Mouse (Mus musculus) embryo, embryonic 11.5 days (tissue): ENCODE measurements around the gene Hist1h1a.
"Not testable (repeated sequence)": the region's sequence is repeated elsewhere in the genome, so short reads cannot be mapped to it uniquely, and the experiment has no call there.

Experiments used
- DNase-seq: peaks from one replicate; pipeline ENCODE4 v3.0.0-alpha.2; 2012; ENCODE audit warnings: low read depth, low spot score

Hist1h1a gene

DNA sequence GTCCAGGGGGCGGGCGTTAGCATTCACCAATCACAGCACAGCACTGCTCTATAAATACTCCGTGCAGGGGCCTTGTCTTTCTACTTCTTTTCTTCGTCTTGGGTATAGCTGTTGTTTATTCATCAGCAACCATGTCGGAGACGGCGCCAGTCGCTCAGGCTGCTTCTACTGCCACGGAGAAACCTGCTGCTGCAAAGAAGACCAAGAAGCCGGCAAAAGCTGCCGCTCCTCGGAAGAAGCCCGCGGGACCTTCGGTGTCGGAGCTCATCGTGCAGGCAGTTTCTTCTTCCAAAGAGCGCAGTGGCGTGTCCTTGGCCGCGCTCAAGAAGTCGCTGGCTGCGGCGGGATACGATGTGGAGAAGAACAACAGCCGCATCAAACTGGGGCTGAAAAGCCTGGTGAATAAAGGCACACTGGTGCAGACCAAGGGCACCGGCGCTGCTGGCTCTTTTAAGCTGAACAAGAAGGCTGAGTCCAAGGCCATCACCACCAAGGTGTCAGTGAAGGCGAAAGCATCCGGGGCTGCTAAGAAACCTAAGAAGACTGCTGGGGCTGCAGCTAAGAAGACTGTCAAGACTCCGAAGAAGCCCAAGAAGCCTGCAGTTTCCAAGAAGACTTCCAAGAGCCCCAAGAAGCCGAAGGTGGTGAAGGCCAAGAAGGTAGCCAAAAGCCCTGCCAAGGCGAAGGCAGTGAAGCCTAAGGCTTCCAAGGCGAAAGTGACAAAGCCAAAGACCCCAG lies at the start of gene Hist1h1a:
Gene Hist1h1a, plus strand, starts transcription at position 81 of the 738 bp plus-strand sequence.
- DNase-seq, result peak; percentile 86

DNA sequence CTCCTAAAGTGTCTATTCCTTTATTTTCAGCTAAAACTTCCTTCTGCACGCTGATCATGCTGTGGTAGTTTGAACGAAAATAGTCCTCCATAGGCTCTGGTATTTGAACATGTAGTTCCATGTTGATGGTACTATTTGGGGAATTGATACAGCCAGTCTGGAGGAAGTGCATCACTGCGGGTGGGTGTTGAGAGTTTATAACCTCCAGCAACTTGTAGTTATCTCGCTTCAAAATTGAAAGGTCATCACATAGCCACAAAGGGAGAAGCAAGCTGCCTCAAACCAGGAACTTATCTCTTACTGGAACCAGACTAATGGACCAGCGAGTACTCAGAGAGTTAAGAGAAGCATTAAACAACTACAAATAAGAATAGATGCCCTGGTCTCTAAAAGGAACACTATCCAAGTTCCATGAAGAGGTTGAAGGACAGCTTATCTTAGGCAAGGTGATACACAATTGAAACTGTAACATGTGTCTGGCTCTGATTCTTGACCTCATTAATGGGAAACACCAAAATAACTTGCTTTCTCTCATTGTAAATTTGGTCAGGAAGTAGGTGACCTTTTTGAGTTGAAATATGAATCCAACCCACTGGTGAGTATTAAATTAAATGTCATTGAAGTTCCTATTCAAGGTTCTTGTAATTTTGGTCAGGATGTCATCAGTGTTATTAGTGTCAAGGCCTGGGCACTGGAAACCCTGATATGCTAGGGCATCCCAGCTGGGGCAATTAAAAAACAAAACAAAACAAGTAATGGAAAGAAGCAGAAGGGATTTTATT lies 47.0 kb upstream of the Hist1h1a start:
- DNase-seq, result no peak

GRCm38 (mm10) chr13:23717176-23717575 lies 46.3 kb upstream of the Hist1h1a start:
- no peak for DNase-seq

DNA sequence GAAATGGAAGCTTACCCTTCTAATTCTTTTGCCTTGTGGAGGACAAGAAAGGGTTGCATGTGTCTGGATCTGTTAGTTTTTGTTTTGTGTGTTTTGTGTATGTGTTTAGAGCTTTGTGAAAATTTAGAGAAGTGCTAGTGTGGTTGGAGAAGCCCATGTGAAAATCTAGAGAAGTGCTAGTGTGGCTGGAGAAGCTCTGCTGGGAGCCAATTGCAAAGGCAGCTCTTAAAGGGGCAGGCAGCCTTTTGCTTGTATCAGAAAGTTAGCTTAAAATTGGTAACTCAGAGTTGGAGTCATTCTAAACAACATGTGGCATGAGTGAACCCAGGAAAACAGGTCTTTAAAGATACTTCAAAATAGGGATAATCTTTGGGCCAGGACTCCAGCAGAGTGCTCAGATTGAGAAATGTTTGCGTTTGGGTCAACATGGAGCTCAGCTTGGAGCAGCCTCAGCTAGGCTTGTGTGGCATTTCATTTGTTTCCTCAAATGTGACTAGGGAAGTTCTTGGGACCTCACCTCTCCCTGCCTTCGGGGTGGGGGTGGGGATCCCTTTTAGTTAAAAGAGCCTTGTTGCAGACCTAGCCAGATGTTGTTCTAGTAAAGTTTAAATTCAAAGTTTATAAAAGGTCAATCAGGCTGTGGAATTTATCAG lies 45.7 kb upstream of the Hist1h1a start:
- DNase-seq, result not testable (repeated sequence)

DNA sequence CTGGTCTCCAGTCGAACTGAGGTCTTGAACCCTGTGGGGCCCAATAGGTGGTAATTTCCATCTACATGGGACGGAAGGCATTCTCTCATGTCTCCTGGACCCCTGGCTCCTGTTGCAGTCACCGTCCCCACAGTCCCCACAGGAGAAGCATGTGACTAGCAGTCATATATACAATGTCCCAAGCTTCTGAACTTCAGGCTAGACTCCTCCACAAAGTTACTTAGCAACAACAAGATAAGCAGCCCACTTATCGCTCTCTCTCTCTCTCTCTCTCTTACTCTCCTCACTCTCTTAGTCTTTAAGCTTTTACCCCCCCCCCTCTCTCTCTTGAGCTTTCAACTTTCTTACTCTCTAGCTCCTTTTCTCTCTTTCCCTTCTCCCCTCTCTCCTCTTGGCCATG lies 39.2 kb upstream of the Hist1h1a start:
- no peak for DNase-seq

DNA sequence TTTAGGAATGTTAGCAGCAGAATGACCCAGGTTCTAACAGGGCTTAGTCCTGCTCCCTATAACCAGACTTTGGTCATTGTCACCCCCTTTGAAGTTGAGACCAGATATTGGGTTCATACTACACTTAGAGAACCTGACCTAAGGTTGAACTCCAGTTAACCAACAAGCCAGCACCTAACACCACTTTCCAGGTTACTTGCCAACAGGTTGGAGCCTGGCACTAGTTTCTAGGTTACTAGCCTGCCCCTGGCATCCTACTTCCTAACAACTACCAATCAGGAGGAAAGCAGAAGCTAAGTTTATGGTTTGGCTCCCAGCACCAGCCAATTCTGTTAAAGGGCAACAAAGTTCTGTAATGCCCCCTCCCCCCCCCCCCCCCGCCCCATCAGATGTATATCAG lies 38.3 kb upstream of the Hist1h1a start:
- no peak for DNase-seq

GRCm38 (mm10) chr13:23728472-23729191 lies 34.8 kb upstream of the Hist1h1a start:
- DNase-seq, result no peak

DNA sequence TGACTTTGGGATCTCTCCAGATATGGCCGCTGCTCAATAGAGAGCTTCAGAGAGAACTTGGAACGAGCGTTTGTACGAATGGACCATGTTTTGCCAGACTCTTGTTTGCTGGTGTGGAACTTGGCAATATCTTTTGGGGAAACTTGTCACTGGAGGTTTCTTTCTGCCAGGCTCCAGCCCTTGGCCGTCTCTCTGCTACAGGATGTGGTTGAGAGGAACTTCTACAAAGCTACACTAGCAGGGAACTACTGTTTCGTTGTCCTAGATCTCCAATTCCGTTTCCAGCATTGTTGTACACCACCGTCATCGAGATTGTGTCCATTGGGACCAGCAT lies 34.3 kb upstream of the Hist1h1a start:
- no peak for DNase-seq

GRCm38 (mm10) chr13:23729706-23730105 lies 33.8 kb upstream of the Hist1h1a start:
- no peak for DNase-seq

- no peak for DNase-seq
Observed at GRCm38 (mm10) chr13:23730479-23730878, 33.0 kb upstream of the Hist1h1a start.

- DNase-seq, result no peak
Observed at GRCm38 (mm10) chr13:23732156-23732804, 31.2 kb upstream of the Hist1h1a start.

GRCm38 (mm10) chr13:23737091-23737490 lies 26.4 kb upstream of the Hist1h1a start:
- no peak for DNase-seq

DNA sequence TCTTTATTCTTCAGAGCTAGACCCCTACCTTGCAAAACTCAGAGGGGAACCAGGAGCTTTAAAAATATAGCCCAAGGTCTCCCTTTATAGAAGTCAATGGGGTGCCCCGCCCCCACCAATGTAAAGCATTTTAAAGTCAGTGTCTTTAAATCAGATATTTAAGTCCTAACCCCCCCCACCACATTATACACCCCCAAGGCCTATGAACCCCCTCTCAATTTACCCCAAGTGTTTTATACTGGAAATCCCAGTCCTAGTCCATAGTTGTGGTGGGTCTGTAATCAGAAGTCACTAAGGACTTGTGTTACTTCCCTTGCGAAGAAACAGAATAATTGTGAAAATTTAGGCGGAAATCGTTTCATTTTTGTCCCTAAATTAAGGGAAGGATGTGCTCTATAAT lies 25.4 kb upstream of the Hist1h1a start:
- DNase-seq, result no peak

GRCm38 (mm10) chr13:23738677-23739068 lies 24.8 kb upstream of the Hist1h1a start, which contains the start of gene Hist1h1c:
Gene Hist1h1c (plus strand): TSS chr13:23738808.
- peak; percentile 90 for DNase-seq

DNA sequence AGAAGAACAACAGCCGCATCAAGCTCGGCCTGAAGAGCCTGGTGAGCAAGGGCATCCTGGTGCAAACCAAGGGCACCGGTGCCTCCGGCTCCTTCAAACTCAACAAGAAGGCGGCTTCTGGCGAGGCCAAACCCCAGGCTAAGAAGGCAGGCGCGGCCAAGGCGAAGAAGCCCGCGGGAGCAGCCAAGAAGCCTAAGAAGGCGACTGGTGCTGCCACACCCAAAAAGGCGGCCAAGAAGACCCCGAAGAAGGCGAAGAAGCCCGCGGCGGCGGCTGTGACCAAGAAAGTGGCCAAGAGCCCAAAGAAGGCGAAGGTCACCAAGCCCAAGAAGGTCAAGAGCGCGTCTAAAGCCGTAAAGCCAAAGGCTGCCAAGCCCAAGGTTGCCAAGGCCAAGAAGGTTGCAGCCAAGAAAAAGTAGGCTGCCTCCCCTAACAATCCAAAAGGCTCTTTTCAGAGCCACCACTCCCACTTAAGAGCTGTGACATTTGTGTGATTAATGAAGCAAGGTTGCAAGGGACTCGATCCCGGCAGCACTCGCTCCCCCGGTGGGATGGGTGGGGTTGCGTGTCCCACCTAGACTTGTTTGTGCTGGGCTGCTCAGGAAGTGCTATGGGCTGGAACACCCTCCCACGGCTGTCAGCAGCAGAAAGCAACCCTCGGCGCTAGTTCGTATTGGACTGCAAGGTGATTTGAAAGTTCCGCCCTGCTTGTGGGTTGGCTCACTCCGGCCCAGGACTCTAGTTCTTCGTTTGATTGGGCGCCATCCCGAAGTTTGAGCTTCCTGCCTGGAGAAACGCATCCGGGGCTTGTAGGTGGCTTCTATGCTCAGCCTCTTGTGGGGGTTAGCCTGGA lies 24.2 kb upstream of the Hist1h1a start:
- peak; percentile 83 for DNase-seq

DNA sequence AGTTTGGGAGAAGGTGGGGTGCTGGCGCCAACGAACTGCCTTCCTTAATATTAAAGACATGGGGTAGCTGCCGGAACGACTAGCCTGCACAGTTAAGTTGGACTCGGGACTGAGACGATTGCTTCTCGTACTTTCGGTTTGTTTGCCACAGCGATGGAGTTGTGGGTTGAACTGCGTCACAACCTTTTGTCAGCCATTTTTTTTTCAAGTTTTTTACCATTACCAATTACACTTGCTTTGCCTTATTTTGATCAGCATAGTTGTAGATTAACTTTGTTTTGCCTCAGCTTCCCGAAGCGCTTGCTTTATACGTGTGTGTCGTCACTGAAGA lies 23.6 kb upstream of the Hist1h1a start:
- no peak for DNase-seq

GRCm38 (mm10) chr13:23740256-23740840 lies 23.1 kb upstream of the Hist1h1a start:
- DNase-seq, result no peak

GRCm38 (mm10) chr13:23740910-23741309 lies 22.6 kb upstream of the Hist1h1a start:
- no peak for DNase-seq

DNA sequence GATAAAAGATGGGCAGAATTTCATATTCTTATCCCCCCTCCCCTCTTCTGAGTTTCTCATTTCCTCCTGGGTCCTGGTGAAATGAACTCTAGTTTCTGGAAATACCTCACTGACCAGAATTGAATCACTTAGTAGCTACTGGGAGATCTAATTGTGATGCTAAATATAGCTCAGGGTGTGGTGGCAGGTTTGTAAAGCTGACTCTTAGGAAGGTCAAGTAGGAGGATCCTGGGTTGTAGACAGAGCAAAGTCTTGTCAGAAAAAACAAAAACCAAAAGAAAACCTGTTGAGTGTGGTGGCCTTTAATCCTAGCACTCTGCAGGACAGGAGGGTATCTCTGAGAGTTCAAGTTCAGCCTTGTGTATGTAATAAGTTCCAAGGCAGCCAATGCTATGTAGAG lies 21.5 kb upstream of the Hist1h1a start:
- no peak for DNase-seq

DNA sequence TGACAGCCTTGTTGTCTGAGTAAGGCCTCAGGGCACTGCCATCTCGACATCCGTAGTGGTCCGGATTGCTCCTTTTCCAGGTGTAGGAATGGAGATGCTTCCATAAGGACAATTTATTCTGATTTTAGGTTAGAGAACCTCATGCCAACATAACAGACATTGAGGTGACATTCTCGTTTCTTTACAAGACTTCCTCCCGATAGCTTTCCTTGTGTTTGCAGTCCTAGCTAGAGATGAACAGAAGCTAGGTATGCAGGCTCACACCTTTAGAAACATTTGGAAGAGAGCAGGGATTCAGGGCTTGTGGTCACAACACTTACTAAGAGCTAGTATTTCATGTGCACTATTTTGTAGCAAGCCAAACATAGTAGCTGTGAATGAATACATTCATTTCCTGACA lies 20.3 kb upstream of the Hist1h1a start:
- DNase-seq, result no peak
